Mouse (Mus musculus) CD4-positive, CD25-positive, alpha-beta regulatory T cell, adult 2 months (primary cell): Measurements from ENCODE around the gene Zfp976.
A peak's percentile ranks its signal among the peaks of the same experiment; 100 is the strongest.
"Not testable (repeated sequence)": the region's sequence is repeated elsewhere in the genome, so short reads cannot be mapped to it uniquely, and the experiment has no call there.

Experiments
- DNase-seq: peaks from one replicate; pipeline ENCODE4 v3.0.0-alpha.2; 2012; ENCODE audit warnings: low read depth, low spot score

Zfp976 gene

DNA sequence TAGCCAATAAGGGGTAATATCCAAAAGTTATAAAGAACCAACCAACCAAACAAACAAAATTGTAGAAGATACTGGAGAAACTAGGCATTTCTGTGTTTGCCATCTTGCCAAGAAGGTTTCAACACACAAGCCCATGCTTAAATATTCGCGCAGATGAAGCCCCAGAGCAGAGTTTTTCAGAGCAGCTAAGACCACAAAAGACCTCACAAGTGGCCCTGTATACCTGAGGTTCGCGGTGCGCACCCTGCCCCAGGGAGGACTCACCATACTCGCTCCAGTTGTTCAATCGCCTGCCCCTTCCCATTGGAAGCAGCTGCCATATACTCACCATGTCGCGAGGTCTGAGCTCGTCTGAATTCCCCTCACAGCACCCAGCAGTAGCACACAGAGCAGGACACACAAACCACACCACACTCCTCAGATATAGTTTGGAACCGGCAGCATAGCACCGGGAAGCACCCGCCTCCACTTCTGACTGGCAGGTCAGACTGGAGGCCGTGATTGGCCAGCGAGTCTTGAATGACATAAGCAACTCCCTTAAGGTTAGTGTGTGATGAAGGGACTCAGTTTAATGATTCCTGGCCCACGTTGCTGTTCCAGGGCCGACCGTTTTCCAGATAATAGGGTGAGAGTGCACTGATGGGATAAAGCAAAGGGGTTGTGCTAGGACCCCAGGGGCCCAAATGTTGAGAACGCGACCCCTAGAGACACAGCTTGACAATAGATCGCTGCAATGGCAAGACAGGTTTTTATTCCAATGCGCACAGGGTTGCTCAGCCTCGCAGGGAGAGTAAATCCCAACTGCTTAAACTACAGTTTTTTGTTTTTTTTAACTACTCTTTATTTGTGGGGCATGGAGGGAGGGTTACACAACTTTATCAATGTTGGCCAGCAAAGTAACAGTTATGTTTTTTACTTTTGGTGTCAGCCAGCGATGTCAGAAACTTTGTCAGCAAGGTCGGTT, at the start of gene Zfp976:
TSS of gene Zfp976 (minus strand) at position 437 of the 964 bp plus-strand sequence.
- DNase-seq, result peak; percentile 26

DNA sequence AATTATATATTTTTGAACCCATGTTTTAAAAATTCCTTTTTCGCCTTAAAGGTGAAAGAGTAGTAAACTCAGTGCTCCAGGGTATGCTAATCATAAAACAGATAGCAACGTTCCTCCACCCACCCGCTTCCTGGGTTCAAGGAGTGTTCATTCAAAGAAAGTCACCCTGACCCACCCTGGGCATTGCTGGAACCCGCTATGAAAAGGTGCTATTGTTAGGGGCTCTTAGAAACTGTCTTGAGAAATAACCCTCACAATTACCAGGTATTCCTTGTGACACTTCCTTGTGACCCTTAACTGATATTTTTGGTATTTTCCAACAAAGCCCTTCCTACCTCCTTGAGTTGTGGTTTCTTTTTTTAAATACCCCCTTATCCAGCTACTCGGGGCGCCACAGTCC, 37.7 kb upstream of the Zfp976 start:
- DNase-seq, result not testable (repeated sequence)

DNA sequence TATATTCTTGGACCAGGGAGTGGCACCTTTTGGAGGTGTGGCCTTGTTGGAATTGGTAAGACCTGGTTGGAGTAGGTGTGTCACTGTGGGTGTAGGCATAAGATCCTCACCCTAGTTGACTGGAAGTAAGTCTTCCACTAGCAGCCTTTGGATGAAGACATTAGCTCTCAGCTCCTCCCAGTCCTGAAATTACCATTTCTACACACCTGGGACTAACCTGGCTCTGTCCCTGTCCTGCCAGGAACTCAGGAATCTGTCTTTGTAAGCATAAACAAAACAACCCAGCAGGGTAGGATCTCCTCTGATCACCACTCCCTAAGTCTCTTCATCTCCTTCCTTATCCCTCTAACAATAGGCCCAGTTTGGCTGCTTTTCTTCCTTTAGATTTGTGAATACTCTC, 37.3 kb upstream of the Zfp976 start:
- DNase-seq, result not testable (repeated sequence)

- peak; percentile 1 for DNase-seq
These were observed 17.8 kb upstream of the Zfp976 start for GRCm38 (mm10) chr7:42660140-42660539.

- DNase-seq, result not testable (repeated sequence)
These were observed 12.8 kb upstream of the Zfp976 start for GRCm38 (mm10) chr7:42655211-42655610.

DNA sequence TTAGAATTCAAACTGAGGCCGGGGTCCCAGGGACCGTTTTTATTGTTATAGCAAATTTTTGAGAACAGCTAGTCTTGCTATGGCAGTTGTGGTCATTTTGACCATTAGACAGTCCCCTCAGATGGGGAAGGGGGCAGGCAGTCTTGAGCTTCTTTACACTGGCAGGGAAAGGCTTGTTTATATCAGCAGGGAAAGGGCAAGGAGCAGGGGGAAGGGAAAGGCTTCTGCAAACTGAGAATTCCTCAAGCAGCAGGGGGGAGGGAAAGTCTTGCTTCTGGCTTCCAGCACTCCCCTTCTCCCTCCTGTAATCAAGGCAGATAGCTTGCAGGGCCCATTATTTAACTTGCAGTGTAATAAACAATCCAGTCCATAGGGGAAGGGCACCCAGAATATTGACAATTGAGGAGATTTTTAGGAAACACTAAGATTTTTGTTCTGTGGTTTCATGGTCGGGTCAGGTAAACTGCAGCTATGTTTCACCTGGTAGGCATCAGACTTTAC, 782 bp upstream of the Zfp976 start:
- not testable (repeated sequence) for DNase-seq

DNA sequence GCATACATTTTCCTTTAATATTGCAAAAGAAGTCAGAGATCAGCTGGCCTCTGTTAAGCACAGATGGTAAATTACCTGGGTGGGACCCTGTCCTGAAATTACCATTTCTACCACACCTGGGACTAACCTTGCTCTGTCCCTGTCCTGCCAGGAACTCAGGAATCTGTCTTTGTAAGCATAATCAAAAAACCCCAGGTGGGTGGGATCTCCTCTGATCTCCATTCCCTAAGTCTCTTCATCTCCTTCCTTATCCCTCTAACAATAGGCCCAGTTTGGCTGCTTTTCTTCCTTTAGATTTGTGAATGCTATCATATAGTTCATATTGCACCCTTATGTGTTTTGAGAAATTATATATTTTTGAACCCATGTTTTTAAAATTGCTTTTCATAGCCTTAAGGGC, 11.4 kb downstream of the Zfp976 start:
- DNase-seq, result not testable (repeated sequence)

DNA sequence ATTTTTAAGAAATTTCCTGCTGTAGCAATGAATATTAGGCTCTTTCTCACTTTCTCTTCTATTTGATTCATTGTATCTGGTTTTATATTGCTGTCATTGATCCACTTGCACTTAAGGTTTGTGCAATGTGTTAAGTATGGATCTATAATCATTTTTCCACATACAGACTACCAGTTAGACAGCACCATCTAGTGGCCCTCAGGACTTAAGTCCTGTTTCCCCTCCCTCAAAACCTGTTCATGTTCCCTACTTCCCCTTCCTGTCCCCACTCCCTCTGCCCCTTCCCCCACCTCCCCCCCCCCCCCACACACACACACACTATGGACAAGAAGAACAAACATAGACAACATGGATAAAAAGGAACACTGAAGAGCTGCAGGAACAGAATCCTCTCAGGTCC, 46.7 kb downstream of the Zfp976 start:
- DNase-seq, result peak; percentile 4

GRCm38 (mm10) chr7:42592413-42592812, 50.0 kb downstream of the Zfp976 start, which contains the start of gene Zfp977:
Zfp977 (minus strand) TSS chr7:42592547.
- not testable (repeated sequence) for DNase-seq

DNA sequence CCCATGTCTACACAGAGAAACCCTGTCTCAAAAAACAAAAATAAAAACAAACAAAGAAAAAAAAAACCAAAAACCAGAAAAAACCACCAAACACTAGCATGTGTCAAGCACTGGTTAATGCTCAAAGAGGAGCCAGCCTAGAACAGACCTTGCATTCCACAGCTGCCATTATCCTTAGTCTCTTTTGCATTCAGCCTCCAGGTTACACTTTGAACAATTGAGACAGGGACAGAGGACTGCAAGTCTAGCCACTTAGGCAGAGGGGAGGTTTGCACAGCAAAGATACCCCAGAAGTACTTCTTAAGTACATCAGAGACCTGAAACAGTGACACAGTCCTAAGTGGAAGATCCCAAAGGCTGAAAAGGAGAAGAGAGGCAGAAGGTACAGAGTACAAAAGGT, 51.1 kb downstream of the Zfp976 start:
- not testable (repeated sequence) for DNase-seq

GRCm38 (mm10) chr7:42578488-42578887, 63.9 kb downstream of the Zfp976 start, which contains the start of gene Gm21028:
Gm21028 (minus strand) TSS chr7:42578588.
- DNase-seq, result no peak
